Mouse (Mus musculus) heart, embryonic 10.5 days (tissue): Measurements from ENCODE around the gene Zfp422. TPM values are rescaled to one million over a fixed set of nuclear protein-coding genes. Genes with fewer than 3 reads are reported as not detected.
"Not testable (repeated sequence)": the region's sequence is repeated elsewhere in the genome, so short reads cannot be mapped to it uniquely, and the experiment has no call there.

Experiments
- DNase-seq: peaks from one replicate; pipeline ENCODE4 v3.0.0-alpha.2; 2017; ENCODE audit warnings: low spot score
- H3K27ac ChIP-seq: fragments of 300-500 bp; sonication (generic); 2 replicates; pipeline ENCODE4 v1.5.1; 2016; ENCODE audit warnings: mild to moderate bottlenecking
- H3K27me3 ChIP-seq: fragments of 300-500 bp; sonication (generic); 2 replicates; pipeline ENCODE4 v1.6.1; 2016; ENCODE audit warnings: mild to moderate bottlenecking; ENCODE audit not compliant: poor library complexity, insufficient read depth, severe bottlenecking
- H3K36me3 ChIP-seq: fragments of 300-500 bp; sonication (generic); 2 replicates; pipeline ENCODE4 v1.6.1; 2016; ENCODE audit warnings: mild to moderate bottlenecking, moderate library complexity
- H3K4me1 ChIP-seq: fragments of 300-500 bp; sonication (generic); 2 replicates; pipeline ENCODE4 v1.6.1; 2016; ENCODE audit warnings: mild to moderate bottlenecking
- H3K4me3 ChIP-seq: fragments of 300-500 bp; sonication (generic); 2 replicates; pipeline ENCODE4 v1.5.1; 2016; ENCODE audit warnings: mild to moderate bottlenecking, moderate library complexity
- H3K9me3 ChIP-seq: fragments of 300-500 bp; sonication (generic); 2 replicates; pipeline ENCODE4 v1.6.1; 2016; ENCODE audit warnings: mild to moderate bottlenecking, moderate library complexity
- WGBS: fragments of 180-500 bp; shearing (Covaris S2); methylation state at CpG from one replicate; pipeline ENCODE4 v1.1.7; 2016; 5-methylcytosine and 5-hydroxymethylcytosine counted together
- polyA plus RNA-seq: library from polyadenylated mRNA; unstranded; fragments of >200 nt; fragmentation: Nextera tagmentation; extraction: Ambion mirVana; gene quantifications from 2 replicates; pipeline ENCODE4 v1.2.1, GENCODE M21; 2016

The Zfp422 gene
- polyA plus RNA-seq, 1 experiment from 2014 or later = 139 TPM

DNA sequence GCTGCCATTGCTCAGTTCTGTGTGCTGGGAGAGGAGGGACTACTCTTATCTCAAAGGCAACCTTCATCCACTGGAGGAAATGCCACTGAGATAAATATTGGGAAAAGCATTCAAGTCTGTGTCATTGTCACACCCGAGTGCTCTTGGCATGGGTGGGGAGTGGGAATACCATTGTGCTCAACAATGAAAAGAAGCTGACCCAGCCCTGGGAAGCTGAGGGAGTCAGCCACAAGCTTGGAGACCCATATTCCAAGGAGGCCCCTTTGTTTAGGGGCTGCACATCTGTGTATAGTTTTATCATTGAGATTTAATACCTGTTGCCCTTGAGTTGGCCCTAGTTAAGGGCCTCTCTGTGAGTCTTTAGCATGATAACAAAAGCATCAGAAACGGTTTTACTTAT is 10.9 kb upstream of the Zfp422 start:
- H3K27me3 ChIP-seq = no peaks in the 10 kb centered on the region
- DNase-seq = no peak
- peaks cover 55% of the 10 kb centered on the region for H3K4me1 ChIP-seq
- no peaks in the 10 kb centered on the region for H3K9me3 ChIP-seq
- no peak overlapping the region for H3K4me3 ChIP-seq
- 49% methylated on average over 2 of the region's 2 CpGs for WGBS
- peak overlapping the region; percentile 36; the same call in 1 of the 2 replicates for H3K27ac ChIP-seq
- no peaks in the 10 kb centered on the region for H3K36me3 ChIP-seq

DNA sequence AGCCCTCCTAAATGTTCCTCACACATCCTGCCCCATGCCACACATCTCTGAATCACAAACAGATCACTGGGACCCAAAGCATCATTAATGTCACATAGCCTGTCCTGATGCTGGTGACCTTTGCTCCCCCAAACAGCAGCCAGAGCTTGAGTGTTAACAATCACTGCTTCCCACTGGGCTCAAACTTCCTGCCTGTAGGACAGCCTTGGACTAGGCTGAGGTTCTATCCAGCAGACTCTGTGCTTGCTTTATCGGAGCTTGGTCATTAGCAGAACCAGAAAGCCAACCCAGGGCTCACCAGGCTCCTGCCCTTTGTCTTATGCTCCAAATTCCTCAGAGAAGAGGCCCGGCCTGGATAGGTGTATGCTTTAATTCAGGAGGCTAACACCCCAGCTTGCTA is 10.1 kb upstream of the Zfp422 start:
- DNase-seq = no peak
- no peak overlapping the region for H3K4me3 ChIP-seq
- 0 out of 2 replicates have a peak overlapping the region, but pooled peaks have one; percentile 33 for H3K27ac ChIP-seq
- no peaks in the 10 kb centered on the region for H3K27me3 ChIP-seq
- H3K9me3 ChIP-seq = no peaks in the 10 kb centered on the region
- H3K36me3 ChIP-seq = no peaks in the 10 kb centered on the region
- 75% methylated on average over 2 of the region's 2 CpGs for WGBS
- H3K4me1 ChIP-seq = peaks cover 52% of the 10 kb centered on the region

DNA sequence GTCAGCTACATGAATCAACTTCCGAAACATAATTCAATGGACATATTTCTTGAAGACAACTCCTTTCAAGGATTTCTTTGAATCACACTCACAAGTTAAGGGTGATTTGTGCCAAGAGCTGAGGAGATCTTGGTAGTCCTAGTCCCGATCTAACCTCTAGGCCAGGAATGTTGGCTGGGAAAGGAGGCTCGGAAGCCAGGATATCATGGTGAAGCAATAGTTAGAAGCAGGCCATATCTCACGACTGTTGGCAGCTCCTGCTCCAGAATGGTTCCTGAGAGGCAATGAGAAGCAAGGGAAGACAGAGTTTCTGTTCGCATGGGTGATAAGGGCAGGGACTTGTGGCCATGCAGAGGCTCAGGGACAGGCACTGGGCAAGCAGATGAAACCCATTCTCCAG is 8.7 kb upstream of the Zfp422 start:
- no peak for DNase-seq
- WGBS = 71% methylated on average over 5 of the region's 5 CpGs
- no peaks in the 10 kb centered on the region for H3K27me3 ChIP-seq
- no peak overlapping the region for H3K4me3 ChIP-seq
- peak overlapping the region; percentile 33; the same call in 1 of the 2 replicates for H3K27ac ChIP-seq
- H3K9me3 ChIP-seq = no peaks in the 10 kb centered on the region
- H3K4me1 ChIP-seq = peaks cover 50% of the 10 kb centered on the region
- no peaks in the 10 kb centered on the region for H3K36me3 ChIP-seq

DNA sequence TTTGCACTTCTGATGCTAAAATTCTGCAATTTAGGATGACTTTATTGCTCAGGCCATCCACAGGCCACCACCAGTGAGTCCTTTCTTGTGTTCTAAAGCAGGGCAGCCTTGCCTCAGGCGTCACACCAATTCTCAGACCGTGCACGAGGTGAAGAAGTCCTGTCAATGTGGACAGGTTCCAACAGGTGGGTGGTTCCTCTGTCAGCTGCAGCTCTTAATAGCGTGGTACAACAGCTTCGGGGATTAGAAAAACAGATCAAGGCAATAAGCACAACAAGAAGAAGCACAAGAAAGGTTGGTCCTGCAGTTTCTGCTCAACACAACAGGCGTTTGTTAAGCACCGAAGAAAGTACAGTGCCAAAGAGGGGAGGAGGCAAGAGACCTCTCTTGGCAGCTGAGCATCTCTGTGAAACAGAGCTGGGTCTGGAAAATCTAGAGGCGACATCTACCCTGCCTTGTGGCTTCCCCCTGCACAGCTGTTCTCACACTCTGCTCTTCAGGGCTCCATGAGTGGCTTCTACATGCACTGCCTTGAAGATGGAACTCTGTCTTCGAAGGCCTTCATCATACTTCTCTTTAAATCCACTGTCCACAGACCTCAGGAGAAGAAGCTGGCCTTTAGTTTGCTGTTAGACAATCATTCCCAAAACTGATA is 7.9 kb upstream of the Zfp422 start:
- Histone ChIP-seq H3K4me1 (peaks cover 50% of the 10 kb centered on the region), H3K9me3 (no peaks in the 10 kb centered on the region), H3K27ac (peak overlapping the region; percentile 91; the same call in 1 of the 2 replicates), H3K27me3 (no peaks in the 10 kb centered on the region), H3K36me3 (no peaks in the 10 kb centered on the region), H3K4me3 (no peak overlapping the region)
- peak; percentile 57 for DNase-seq
- 78% methylated on average over 9 of the region's 9 CpGs for WGBS

DNA sequence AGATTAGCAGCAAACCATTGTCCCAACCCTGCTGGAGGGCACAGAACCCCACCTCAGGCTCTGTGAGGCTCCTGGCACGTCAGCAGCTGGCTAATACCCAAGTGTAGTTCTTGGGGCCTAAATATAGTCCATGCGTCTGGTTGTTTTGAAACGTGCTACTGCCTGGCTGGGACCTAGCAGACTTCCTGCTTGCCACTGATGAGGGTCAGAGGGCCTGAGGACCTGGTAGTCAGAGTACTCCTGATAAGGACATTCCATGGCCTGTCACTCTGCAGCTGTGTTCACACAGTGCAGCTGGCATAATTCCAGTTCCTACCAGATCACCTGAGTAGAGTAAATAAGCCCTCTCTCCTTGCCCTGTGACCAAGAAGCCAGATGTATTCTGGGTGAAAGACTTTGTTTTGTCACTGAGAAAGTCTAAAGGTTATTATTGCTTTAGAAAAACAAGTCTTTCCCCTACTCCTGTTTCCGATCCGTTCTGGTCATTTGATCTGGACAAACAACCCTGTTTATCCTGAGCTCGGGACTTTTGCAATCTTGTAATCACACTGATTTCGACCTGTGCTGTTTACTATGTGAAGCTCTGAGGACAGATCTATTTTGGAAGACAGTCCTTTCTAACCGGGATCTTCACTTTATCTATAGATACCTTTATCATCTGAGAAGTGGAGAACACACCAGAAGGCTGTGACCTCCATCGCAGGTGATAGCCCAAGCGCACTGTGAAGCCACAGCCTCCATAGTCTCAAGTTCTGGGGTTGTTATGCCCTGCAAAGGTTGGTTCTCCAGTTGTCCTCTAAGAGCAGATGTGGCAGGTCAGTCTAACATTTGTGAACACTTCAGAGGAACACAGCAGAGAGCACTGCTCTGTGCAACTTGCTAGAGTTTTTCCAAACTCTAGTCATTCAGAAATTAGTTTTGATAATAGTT is 6.7 kb upstream of the Zfp422 start:
- peak overlapping the region; percentile 91 for H3K27ac ChIP-seq
- peak; percentile 94 for DNase-seq
- H3K27me3 ChIP-seq = no peaks in the 10 kb centered on the region
- WGBS = 23% methylated on average over 10 of the region's 10 CpGs
- peaks cover 50% of the 10 kb centered on the region for H3K4me1 ChIP-seq
- H3K36me3 ChIP-seq = no peaks in the 10 kb centered on the region
- H3K9me3 ChIP-seq = no peaks in the 10 kb centered on the region
- no peak overlapping the region for H3K4me3 ChIP-seq

DNA sequence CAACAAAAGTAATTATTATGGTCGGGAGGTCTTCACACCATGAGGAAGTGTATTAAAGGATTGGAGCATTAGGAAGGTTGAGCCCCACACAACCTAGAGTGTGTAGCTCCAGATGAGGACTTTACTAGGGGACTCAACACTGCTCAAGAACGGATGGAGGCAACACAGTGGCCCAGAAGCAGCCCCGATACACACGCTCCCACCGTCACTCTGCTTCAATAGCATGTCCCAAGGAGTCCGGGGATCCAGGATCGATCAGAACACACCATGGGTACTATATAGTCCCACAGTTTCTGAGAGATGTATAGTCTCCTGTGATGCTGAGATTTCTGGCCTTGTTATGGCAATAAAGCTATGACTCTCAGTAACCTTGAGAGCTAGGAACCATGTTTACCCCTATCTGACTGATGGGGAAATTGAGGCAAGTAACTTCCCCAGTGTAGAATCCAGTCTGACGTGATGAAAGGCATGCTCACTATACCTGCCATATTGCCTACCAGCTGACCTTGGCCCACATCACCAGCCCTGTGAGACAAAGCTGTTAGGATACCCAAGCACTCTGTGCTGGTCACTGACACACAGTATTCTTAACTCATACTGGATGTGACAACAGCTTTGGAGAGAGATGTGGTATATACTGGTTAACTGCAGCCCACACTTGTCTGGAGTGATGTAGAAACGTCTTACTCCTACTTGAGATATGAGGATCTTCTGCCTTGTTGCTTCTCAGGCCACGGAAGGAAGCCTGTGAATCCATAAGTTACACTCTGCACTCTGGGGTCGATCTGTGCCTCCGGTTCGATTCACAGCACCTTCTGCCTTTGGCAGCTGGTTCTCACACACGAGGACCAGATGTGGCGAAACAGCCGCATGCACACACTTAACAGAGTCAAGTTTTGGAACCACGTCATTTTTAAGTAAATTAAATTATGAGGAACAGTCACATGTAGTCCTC is 5.2 kb upstream of the Zfp422 start:
- no peaks in the 10 kb centered on the region for H3K27me3 ChIP-seq
- peak; percentile 64 for DNase-seq
- H3K4me1 ChIP-seq = peaks cover 41% of the 10 kb centered on the region
- H3K36me3 ChIP-seq = no peaks in the 10 kb centered on the region
- peak overlapping the region; percentile 91 for H3K27ac ChIP-seq
- H3K4me3 ChIP-seq = no peak overlapping the region
- no peaks in the 10 kb centered on the region for H3K9me3 ChIP-seq
- WGBS = 87% methylated on average over 17 of the region's 17 CpGs

DNA sequence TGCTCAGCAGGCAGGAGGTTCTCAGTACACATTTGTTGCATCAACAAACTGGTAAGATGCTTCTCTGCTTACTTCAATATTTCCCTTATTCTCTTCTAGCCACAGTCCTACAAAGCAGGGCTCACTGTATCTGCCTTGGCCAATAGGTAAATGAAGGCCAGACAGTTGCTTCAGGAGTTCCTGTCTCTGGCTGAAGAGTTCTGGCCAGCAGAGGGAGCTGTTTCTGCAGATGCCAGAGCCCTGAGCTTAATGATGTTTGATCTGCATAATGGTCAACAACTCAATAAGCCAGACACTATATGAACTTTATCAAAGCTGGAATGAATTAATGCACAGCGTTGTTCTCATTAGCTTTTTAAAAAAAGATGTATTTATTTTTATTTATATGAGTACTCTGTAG is 3.3 kb upstream of the Zfp422 start:
- 57% methylated on average over 1 of the region's 1 CpGs for WGBS
- Histone ChIP-seq H3K4me1 (peaks cover 27% of the 10 kb centered on the region), H3K27ac (no peak overlapping the region), H3K9me3 (no peaks in the 10 kb centered on the region), H3K36me3 (peaks cover under 1% of the 10 kb centered on the region; the same call in 1 of the 2 replicates), H3K27me3 (no peaks in the 10 kb centered on the region), H3K4me3 (no peak overlapping the region)
- peak; percentile 78 for DNase-seq

DNA sequence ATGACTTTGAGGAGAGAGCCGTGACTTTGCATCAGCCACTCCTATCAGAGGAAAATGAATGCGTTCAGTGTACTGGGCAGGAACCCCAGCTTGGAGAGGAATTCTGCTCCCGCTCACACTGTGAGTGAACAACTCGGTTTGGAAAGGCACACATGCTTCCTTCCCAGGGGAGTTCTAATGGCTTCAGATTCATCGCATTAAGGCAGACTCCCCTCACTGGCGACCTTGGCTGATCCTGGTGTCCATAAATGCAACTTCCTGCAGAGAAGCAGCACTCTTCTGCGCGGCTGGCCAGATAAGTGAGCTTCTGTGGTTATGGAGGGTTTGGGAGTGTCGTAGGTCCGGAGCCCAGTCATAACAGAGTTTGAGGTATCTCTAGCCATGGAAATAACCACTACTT is 967 bp upstream of the Zfp422 start:
- H3K27ac ChIP-seq = 0 out of 2 replicates have a peak overlapping the region, but pooled peaks have one; percentile 29
- peak; percentile 66 for DNase-seq
- 89% methylated on average over 10 of the region's 10 CpGs for WGBS
- H3K4me3 ChIP-seq = no peak overlapping the region
- peaks cover 22% of the 10 kb centered on the region for H3K36me3 ChIP-seq
- peaks cover 6% of the 10 kb centered on the region for H3K4me1 ChIP-seq
- H3K9me3 ChIP-seq = no peaks in the 10 kb centered on the region
- no peaks in the 10 kb centered on the region for H3K27me3 ChIP-seq

DNA sequence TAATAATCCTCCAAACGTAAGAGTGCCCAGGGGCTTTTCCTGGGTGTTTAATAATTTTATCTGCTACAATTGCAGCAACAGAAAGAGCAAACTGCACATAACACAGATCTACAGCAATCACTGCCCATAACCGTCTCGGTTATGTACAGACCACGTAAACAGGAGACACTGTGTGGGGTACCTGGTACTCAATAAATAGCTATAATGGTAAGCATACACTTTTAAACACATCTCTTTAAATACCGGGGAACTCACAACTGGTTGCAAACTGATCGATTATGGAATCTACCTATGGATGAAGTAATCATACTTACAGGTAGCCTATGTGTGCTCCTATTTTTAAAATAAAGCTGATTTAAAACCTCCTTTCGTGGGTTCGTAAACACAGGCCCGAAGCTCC is 704 bp downstream of the Zfp422 start:
- Histone ChIP-seq H3K36me3 (peaks cover 28% of the 10 kb centered on the region), H3K4me3 (peak overlapping the region; percentile 93), H3K9me3 (no peaks in the 10 kb centered on the region), H3K27me3 (no peaks in the 10 kb centered on the region), H3K27ac (peak overlapping the region; percentile 100), H3K4me1 (no peaks in the 10 kb centered on the region)
- 33% methylated on average over 9 of the region's 9 CpGs for WGBS
- DNase-seq = peak; percentile 33

DNA sequence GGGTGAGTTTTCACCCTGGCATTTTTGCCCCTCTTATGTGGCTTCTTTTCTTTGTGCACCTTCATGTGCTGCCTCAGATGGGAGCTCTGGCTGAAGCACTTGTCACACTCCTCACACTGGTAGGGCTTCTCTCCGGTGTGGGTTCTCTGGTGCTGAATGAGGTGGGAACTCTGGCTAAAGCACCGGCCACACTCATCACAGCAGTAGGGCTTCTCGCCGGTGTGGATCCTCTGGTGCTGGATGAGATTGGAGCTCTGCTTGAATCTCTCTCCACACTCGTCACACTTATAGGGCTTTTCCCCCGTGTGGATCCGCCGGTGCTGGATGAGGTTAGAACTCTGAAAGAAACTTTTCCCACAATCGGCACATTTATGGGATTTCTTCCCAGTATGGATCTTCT is 2.4 kb downstream of the Zfp422 start:
- DNase-seq, H3K4me1 ChIP-seq, H3K27ac ChIP-seq, H3K9me3 ChIP-seq, H3K27me3 ChIP-seq, H3K4me3 ChIP-seq: not testable (repeated sequence)
- 95% methylated on average over 9 of the region's 9 CpGs for WGBS
- peaks cover 28% of the 10 kb centered on the region for H3K36me3 ChIP-seq

DNA sequence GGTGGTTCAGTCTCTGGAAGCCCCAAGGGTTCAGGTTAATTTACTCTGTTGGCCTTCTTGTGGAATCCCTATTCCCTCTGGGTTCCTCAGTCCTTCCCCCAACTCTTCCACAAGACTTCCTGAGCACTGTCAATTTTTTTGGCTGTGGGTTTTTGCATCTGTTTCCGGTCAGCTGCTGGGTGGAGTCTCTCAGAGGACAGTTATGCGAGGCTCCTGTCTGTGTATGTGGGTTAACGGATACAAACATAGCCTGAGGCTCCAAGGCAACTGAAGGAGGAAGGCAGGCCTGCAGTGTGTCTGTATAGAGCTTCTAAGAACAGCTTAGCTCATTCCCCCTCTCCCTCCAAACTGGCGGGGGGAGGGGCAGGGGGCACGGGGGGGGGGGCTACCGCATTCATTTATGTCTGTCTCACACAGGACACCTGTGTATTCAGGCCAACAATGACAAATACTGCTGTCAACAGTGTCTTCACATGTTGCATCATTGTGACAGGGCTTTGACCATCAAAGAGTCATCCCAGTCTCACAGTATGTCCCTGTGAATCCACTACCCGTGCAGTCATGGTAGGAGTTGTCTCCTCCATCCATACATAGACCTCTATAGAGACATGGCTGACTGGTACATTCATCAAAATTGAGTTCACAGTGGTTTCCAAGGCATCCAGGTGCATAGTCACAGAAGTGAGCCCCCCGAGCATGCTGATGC is 7.3 kb downstream of the Zfp422 start:
- no peak for DNase-seq
- no peak overlapping the region for H3K4me3 ChIP-seq
- WGBS = 61% methylated on average over 8 of the region's 8 CpGs
- no peaks in the 10 kb centered on the region for H3K9me3 ChIP-seq
- H3K4me1 ChIP-seq = no peaks in the 10 kb centered on the region
- no peak overlapping the region for H3K27ac ChIP-seq
- 0 out of 2 replicates have a peak, but pooled peaks cover 4% of the 10 kb centered on the region for H3K27me3 ChIP-seq
- H3K36me3 ChIP-seq = peaks cover 21% of the 10 kb centered on the region

DNA sequence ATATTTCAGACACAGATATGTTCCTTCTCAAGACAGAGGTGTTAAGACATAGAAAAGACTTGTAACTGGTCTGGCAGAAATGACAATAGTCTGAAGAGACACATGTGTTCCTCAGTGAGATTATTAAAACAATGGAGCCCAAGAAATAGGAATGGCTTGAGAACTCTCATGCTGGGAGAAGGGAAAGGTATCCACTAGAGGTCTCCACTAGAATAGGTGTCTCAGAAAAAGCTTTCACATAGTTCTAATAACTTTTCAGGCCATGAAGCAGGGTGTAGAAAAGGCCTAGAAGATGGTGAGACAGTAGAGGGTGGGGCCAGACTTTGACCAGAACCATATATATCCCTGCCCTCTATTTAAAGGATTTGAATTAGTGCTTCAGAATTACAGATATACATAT is 10.7 kb downstream of the Zfp422 start:
- Histone ChIP-seq H3K27me3 (0 out of 2 replicates have a peak, but pooled peaks cover 4% of the 10 kb centered on the region), H3K27ac (no peak overlapping the region), H3K4me1 (no peaks in the 10 kb centered on the region), H3K9me3 (no peaks in the 10 kb centered on the region), H3K36me3 (no peaks in the 10 kb centered on the region), H3K4me3 (no peak overlapping the region)
- DNase-seq = no peak
